Mouse (Mus musculus) central nervous system, embryonic 11.5 days (tissue): ENCODE results near the gene Gm5269. TPM values are rescaled to one million over a fixed set of nuclear protein-coding genes. Genes with fewer than 3 reads are reported as not detected.

Experiments
- polyA plus RNA-seq: library from polyadenylated mRNA; depleted of rRNA; stranded (reverse); fragments of >200 nt; gene quantifications from 2 replicates; pipeline ENCODE4 v1.2.3, GENCODE M21; 2012; rRNA removed

The Gm5269 gene
- not detected in 2 replicates for polyA plus RNA-seq

GRCm38 (mm10) chr1:45890173-45890572, at the start of gene Gm5269:
Gm5269 (minus strand) TSS chr1:45890273.

GRCm38 (mm10) chr1:45926393-45926763, 36.3 kb upstream of the Gm5269 start, which contains the start of gene Slc40a1:
Slc40a1 (minus strand) TSS chr1:45926523.

Other genes with a start within 250 kb of the Gm5269 start
- gene Wdr75, start 95.1 kb downstream of the Gm5269 start, polyA plus RNA-seq: 85.6 and 87.7 TPM in 2 replicates
- gene Slc40a1, start 36.2 kb upstream of the Gm5269 start, polyA plus RNA-seq: 10.8 and 12.0 TPM in 2 replicates
- 7.0 and 7.4 TPM in 2 replicates for gene Dnah7b, start 176.0 kb upstream of the Gm5269 start, polyA plus RNA-seq